Mouse (Mus musculus) hindbrain, embryonic 15.5 days (tissue): ENCODE results near the gene Oxa1l. TPM values are rescaled to one million over a fixed set of nuclear protein-coding genes. Genes with fewer than 3 reads are reported as not detected.

Experiments used
- ATAC-seq: fragments of 200-750 bp; cut with Nextera tagmentation; 2 replicates; pipeline ENCODE4 v1.8.0; 2017; ENCODE audit warnings: low read depth, moderate number of reproducible peaks, moderate TSS enrichment; ENCODE audit not compliant: low FRiP score
- H3K27ac ChIP-seq: fragments of 300-500 bp; sonication (generic); replicated peaks from 2 replicates; pipeline ENCODE4 v1.5.1; 2015; ENCODE audit warnings: mild to moderate bottlenecking, inconsistent platforms
- H3K27me3 ChIP-seq: fragments of 300-500 bp; sonication (generic); 2 replicates; pipeline ENCODE4 v1.6.1; 2015; ENCODE audit warnings: control low read depth, inconsistent platforms
- H3K36me3 ChIP-seq: fragments of 300-500 bp; sonication (generic); 2 replicates; pipeline ENCODE4 v1.6.1; 2015; ENCODE audit warnings: control low read depth, inconsistent platforms
- H3K4me1 ChIP-seq: fragments of 300-500 bp; sonication (generic); replicated peaks from 2 replicates; pipeline ENCODE4 v1.6.1; 2015; ENCODE audit warnings: control low read depth, inconsistent platforms
- H3K4me2 ChIP-seq: fragments of 300-500 bp; sonication (generic); 2 replicates; pipeline ENCODE4 v1.6.1; 2015; ENCODE audit warnings: moderate library complexity, mild to moderate bottlenecking, inconsistent platforms
- H3K4me3 ChIP-seq: fragments of 300-500 bp; sonication (generic); 2 replicates; pipeline ENCODE4 v1.5.1; 2015; ENCODE audit warnings: mild to moderate bottlenecking, inconsistent platforms
- H3K9ac ChIP-seq: fragments of 300-500 bp; sonication (generic); 2 replicates; pipeline ENCODE4 v1.6.1; 2015; ENCODE audit warnings: inconsistent platforms
- H3K9me3 ChIP-seq: fragments of 300-500 bp; sonication (generic); 2 replicates; pipeline ENCODE4 v1.6.1; 2016; ENCODE audit warnings: control low read depth, inconsistent platforms
- WGBS: fragments of 180-500 bp; shearing (Covaris S2); methylation state at CpG from one replicate; pipeline ENCODE4 v1.1.7; 2015; 5-methylcytosine and 5-hydroxymethylcytosine counted together
- polyA plus RNA-seq: library from polyadenylated mRNA; unstranded; fragments of >200 nt; fragmentation: Nextera tagmentation; extraction: Ambion mirVana; gene quantifications from 2 replicates; pipeline ENCODE4 v1.2.1, GENCODE M21; 2015

Oxa1l gene
- polyA plus RNA-seq, 1 experiment from 2014 or later, result 58.5 TPM

- no peak for ATAC-seq
- H3K9ac ChIP-seq, result no peak overlapping the region
- H3K4me2 ChIP-seq, result no peak overlapping the region
- no peak overlapping the region for H3K4me3 ChIP-seq
- peaks cover 37% of the 10 kb centered on the region for H3K27me3 ChIP-seq
- no peaks in the 10 kb centered on the region for H3K36me3 ChIP-seq
- WGBS, result 8% methylated on average over 13 of the region's 13 CpGs
- H3K4me1 ChIP-seq, result peaks cover 7% of the 10 kb centered on the region
- no peaks in the 10 kb centered on the region for H3K9me3 ChIP-seq
- no peak overlapping the region for H3K27ac ChIP-seq
Observed at GRCm38 (mm10) chr14:54415241-54416020, 54.8 kb downstream of the Oxa1l start.

DNA sequence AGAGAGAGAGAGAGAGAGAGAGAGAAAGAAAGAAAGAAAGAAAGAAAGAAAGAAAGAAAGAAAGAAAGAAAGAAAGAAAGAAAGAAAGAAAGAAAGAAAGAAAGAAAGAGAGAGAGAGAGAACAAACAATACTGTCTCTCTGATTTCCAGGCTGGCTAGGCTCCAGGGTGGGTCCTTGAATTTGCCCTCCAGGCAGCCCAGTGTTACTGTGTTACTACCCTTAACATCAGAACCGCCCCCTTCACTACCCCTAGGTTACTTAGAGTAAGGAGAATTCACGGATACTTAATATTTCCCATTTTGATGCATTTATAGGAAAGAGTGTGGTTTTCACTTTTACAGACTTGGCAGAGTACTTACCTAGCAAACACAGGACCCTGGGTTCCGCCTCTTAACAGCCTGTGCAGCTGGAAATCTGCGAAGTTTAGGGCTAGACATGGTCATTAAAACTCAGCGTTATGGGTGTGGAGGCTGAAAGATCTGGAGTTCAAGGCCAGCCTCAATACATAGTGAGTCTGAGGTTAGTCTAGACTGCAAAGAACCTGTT, 55.7 kb downstream of the Oxa1l start:
- Histone ChIP-seq H3K4me3 (no peak overlapping the region), H3K4me1 (peaks cover 6% of the 10 kb centered on the region), H3K4me2 (no peak overlapping the region), H3K9ac (no peak overlapping the region), H3K27ac (no peak overlapping the region), H3K36me3 (no peaks in the 10 kb centered on the region), H3K27me3 (peaks cover 37% of the 10 kb centered on the region), H3K9me3 (no peaks in the 10 kb centered on the region)
- no peak for ATAC-seq
- WGBS, result 26% methylated on average over 5 of the region's 5 CpGs

- peaks cover 6% of the 10 kb centered on the region for H3K4me1 ChIP-seq
- no peak overlapping the region for H3K4me2 ChIP-seq
- WGBS, result 57% methylated on average over 4 of the region's 4 CpGs
- H3K4me3 ChIP-seq, result no peak overlapping the region
- no peaks in the 10 kb centered on the region for H3K9me3 ChIP-seq
- peaks cover 37% of the 10 kb centered on the region for H3K27me3 ChIP-seq
- H3K9ac ChIP-seq, result no peak overlapping the region
- no peak for ATAC-seq
- H3K27ac ChIP-seq, result no peak overlapping the region
- no peaks in the 10 kb centered on the region for H3K36me3 ChIP-seq
Observed at GRCm38 (mm10) chr14:54416830-54417229, 56.2 kb downstream of the Oxa1l start.

- 5% methylated on average over 19 of the region's 19 CpGs for WGBS
- Histone ChIP-seq H3K27ac (no peak within 1 kb of the TSS), H3K36me3 (no peaks in the 10 kb centered on the region), H3K4me2 (peak within 1 kb of the TSS; percentile 29; the same call in 1 of the 2 replicates), H3K9me3 (no peaks in the 10 kb centered on the region), H3K27me3 (peaks cover 37% of the 10 kb centered on the region), H3K9ac (no peak within 1 kb of the TSS), H3K4me1 (peaks cover 6% of the 10 kb centered on the region), H3K4me3 (peak within 1 kb of the TSS; percentile 5; the same call in 1 of the 2 replicates)
- ATAC-seq, result no peak
Observed at GRCm38 (mm10) chr14:54417623-54418081, 57.0 kb downstream of the Oxa1l start, which contains the start of gene Slc7a7. Gene Slc7a7, minus strand, starts transcription at chr14:54417780.

Other genes with a start within 250 kb of the Oxa1l start
- 345 and 374 TPM in 2 replicates for gene Dad1, start 106.7 kb upstream of the Oxa1l start, polyA plus RNA-seq
- gene Abhd4, start 106.6 kb upstream of the Oxa1l start, polyA plus RNA-seq, result 58.2 and 66.3 TPM in 2 replicates
- gene Olfr49, start 75.9 kb upstream of the Oxa1l start, polyA plus RNA-seq, result not detected in 2 replicates
- 4.5 and 5.9 TPM in 2 replicates for gene Slc7a7, start 56.9 kb downstream of the Oxa1l start, polyA plus RNA-seq
- gene Mrpl52, start 66.1 kb downstream of the Oxa1l start, polyA plus RNA-seq, result 241 and 251 TPM in 2 replicates
- gene Mmp14, start 70.8 kb downstream of the Oxa1l start, polyA plus RNA-seq, result 51.1 and 53.4 TPM in 2 replicates
- gene Lrp10, start 103.3 kb downstream of the Oxa1l start, polyA plus RNA-seq, result 30.3 and 34.3 TPM in 2 replicates
- 39.7 and 42.2 TPM in 2 replicates for gene Rem2, start 115.3 kb downstream of the Oxa1l start, polyA plus RNA-seq
- 89.7 and 101 TPM in 2 replicates for gene Prmt5, start 156.7 kb downstream of the Oxa1l start, polyA plus RNA-seq
- 19.0 TPM in 2 replicates for gene Haus4, start 193.8 kb downstream of the Oxa1l start, polyA plus RNA-seq
- gene Ajuba, start 216.7 kb downstream of the Oxa1l start, polyA plus RNA-seq, result 8.7 and 9.6 TPM in 2 replicates
- gene 4931414P19Rik, start 245.2 kb downstream of the Oxa1l start, polyA plus RNA-seq, result 5.1 and 6.1 TPM in 2 replicates